Mouse (Mus musculus): Measurements from ENCODE around the gene Cox15. TPM values are rescaled to one million over a fixed set of nuclear protein-coding genes. Genes with fewer than 3 reads are reported as not detected.

The Cox15 gene
- polyA plus RNA-seq, 1 experiment: 19.1 TPM

- Histone ChIP-seq H3K27ac (ENCODE audit: insufficient read depth, low read length) (no peak overlapping the region), H3K4me1 (ENCODE audit: control insufficient read depth, insufficient read depth, low read length) (no peaks in the 10 kb centered on the region), H3K27me3 (ENCODE audit: control insufficient read depth, insufficient read depth, low read length) (no peaks in the 10 kb centered on the region), H3K4me3 (replicated peaks; ENCODE audit: insufficient read depth, low read depth, low read length) (no peak overlapping the region)
- 82% methylated on average over 13 of the region's 13 CpGs for WGBS
- no peak for DNase-seq
- TF ChIP-seq CTCF (IDR thresholded peaks at IDR 0.05; ENCODE audit: borderline replicate concordance, insufficient read depth, low read depth, low read length): no peak
- no peak for TF ChIP-seq POLR2A (IDR thresholded peaks at IDR 0.05; ENCODE audit: borderline replicate concordance, insufficient read depth, low read length)
Observed at GRCm38 (mm10) chr19:43786249-43787026, 33.6 kb upstream of the Cox15 start.

- Histone ChIP-seq H3K27ac (ENCODE audit: insufficient read depth, low read length) (no peak overlapping the region), H3K4me1 (ENCODE audit: control insufficient read depth, insufficient read depth, low read length) (no peaks in the 10 kb centered on the region), H3K27me3 (ENCODE audit: control insufficient read depth, insufficient read depth, low read length) (no peaks in the 10 kb centered on the region), H3K4me3 (replicated peaks; ENCODE audit: insufficient read depth, low read depth, low read length) (no peak overlapping the region)
- DNase-seq: no peak
- WGBS: 77% methylated on average over 8 of the region's 8 CpGs
- TF ChIP-seq POLR2A (IDR thresholded peaks at IDR 0.05; ENCODE audit: borderline replicate concordance, insufficient read depth, low read length): no peak
- no peak for TF ChIP-seq CTCF (IDR thresholded peaks at IDR 0.05; ENCODE audit: borderline replicate concordance, insufficient read depth, low read depth, low read length)
Observed at GRCm38 (mm10) chr19:43784761-43785160, 32.0 kb upstream of the Cox15 start.

- TF ChIP-seq POLR2A (IDR thresholded peaks at IDR 0.05; ENCODE audit: borderline replicate concordance, insufficient read depth, low read length): no peak
- no peak for TF ChIP-seq CTCF (IDR thresholded peaks at IDR 0.05; ENCODE audit: borderline replicate concordance, insufficient read depth, low read depth, low read length)
- Histone ChIP-seq H3K27ac (ENCODE audit: insufficient read depth, low read length) (no peak within 1 kb of the TSS), H3K4me1 (ENCODE audit: control insufficient read depth, insufficient read depth, low read length) (no peaks in the 10 kb centered on the region), H3K4me3 (replicated peaks; ENCODE audit: insufficient read depth, low read depth, low read length) (no peak within 1 kb of the TSS), H3K27me3 (ENCODE audit: control insufficient read depth, insufficient read depth, low read length) (no peaks in the 10 kb centered on the region)
- 83% methylated on average over 3 of the region's 3 CpGs for WGBS
- no peak for DNase-seq
Observed at GRCm38 (mm10) chr19:43781980-43782379, 29.2 kb upstream of the Cox15 start, which contains the start of gene Abcc2. Gene Abcc2, plus strand, starts transcription at chr19:43782192.

GRCm38 (mm10) chr19:43780391-43780790, 27.6 kb upstream of the Cox15 start:
- H3K4me1 ChIP-seq (ENCODE audit: control insufficient read depth, insufficient read depth, low read length): no peaks in the 10 kb centered on the region
- no peak overlapping the region for H3K4me3 ChIP-seq (replicated peaks; ENCODE audit: insufficient read depth, low read depth, low read length)
- 84% methylated on average over 5 of the region's 5 CpGs for WGBS
- no peak for DNase-seq
- H3K27me3 ChIP-seq (ENCODE audit: control insufficient read depth, insufficient read depth, low read length): no peaks in the 10 kb centered on the region
- no peak overlapping the region for H3K27ac ChIP-seq (ENCODE audit: insufficient read depth, low read length)
- TF ChIP-seq POLR2A (IDR thresholded peaks at IDR 0.05; ENCODE audit: borderline replicate concordance, insufficient read depth, low read length) (no peak), CTCF (IDR thresholded peaks at IDR 0.05; ENCODE audit: borderline replicate concordance, insufficient read depth, low read depth, low read length) (no peak)

- no peaks in the 10 kb centered on the region for H3K4me1 ChIP-seq (ENCODE audit: control insufficient read depth, insufficient read depth, low read length)
- no peak for DNase-seq
- no peak overlapping the region for H3K4me3 ChIP-seq (replicated peaks; ENCODE audit: insufficient read depth, low read depth, low read length)
- no peaks in the 10 kb centered on the region for H3K27me3 ChIP-seq (ENCODE audit: control insufficient read depth, insufficient read depth, low read length)
- H3K27ac ChIP-seq (ENCODE audit: insufficient read depth, low read length): no peak overlapping the region
- WGBS: 65% methylated on average over 2 of the region's 2 CpGs
- TF ChIP-seq POLR2A (IDR thresholded peaks at IDR 0.05; ENCODE audit: borderline replicate concordance, insufficient read depth, low read length): no peak
- no peak for TF ChIP-seq CTCF (IDR thresholded peaks at IDR 0.05; ENCODE audit: borderline replicate concordance, insufficient read depth, low read depth, low read length)
Observed at GRCm38 (mm10) chr19:43777308-43777707, 24.5 kb upstream of the Cox15 start.

- Histone ChIP-seq H3K4me3 (replicated peaks; ENCODE audit: insufficient read depth, low read depth, low read length) (no peak overlapping the region), H3K27ac (ENCODE audit: insufficient read depth, low read length) (no peak overlapping the region), H3K27me3 (ENCODE audit: control insufficient read depth, insufficient read depth, low read length) (no peaks in the 10 kb centered on the region), H3K4me1 (ENCODE audit: control insufficient read depth, insufficient read depth, low read length) (no peaks in the 10 kb centered on the region)
- DNase-seq: no peak
- TF ChIP-seq CTCF (IDR thresholded peaks at IDR 0.05; ENCODE audit: borderline replicate concordance, insufficient read depth, low read depth, low read length) (no peak), POLR2A (IDR thresholded peaks at IDR 0.05; ENCODE audit: borderline replicate concordance, insufficient read depth, low read length) (no peak)
- WGBS: 64% methylated on average over 4 of the region's 4 CpGs
Observed at GRCm38 (mm10) chr19:43776561-43776960, 23.8 kb upstream of the Cox15 start.

- Histone ChIP-seq H3K27me3 (ENCODE audit: control insufficient read depth, insufficient read depth, low read length) (no peaks in the 10 kb centered on the region), H3K27ac (ENCODE audit: insufficient read depth, low read length) (no peak overlapping the region), H3K4me1 (ENCODE audit: control insufficient read depth, insufficient read depth, low read length) (no peaks in the 10 kb centered on the region), H3K4me3 (replicated peaks; ENCODE audit: insufficient read depth, low read depth, low read length) (no peak overlapping the region)
- TF ChIP-seq CTCF (IDR thresholded peaks at IDR 0.05; ENCODE audit: borderline replicate concordance, insufficient read depth, low read depth, low read length) (no peak), POLR2A (IDR thresholded peaks at IDR 0.05; ENCODE audit: borderline replicate concordance, insufficient read depth, low read length) (no peak)
- 86% methylated on average over 10 of the region's 10 CpGs for WGBS
- DNase-seq: no peak
Observed at GRCm38 (mm10) chr19:43775433-43775832, 22.6 kb upstream of the Cox15 start.

- Histone ChIP-seq H3K4me1 (ENCODE audit: control insufficient read depth, insufficient read depth, low read length) (no peaks in the 10 kb centered on the region), H3K27me3 (ENCODE audit: control insufficient read depth, insufficient read depth, low read length) (no peaks in the 10 kb centered on the region), H3K4me3 (replicated peaks; ENCODE audit: insufficient read depth, low read depth, low read length) (no peak overlapping the region), H3K27ac (ENCODE audit: insufficient read depth, low read length) (no peak overlapping the region)
- 70% methylated on average over 6 of the region's 6 CpGs for WGBS
- TF ChIP-seq POLR2A (IDR thresholded peaks at IDR 0.05; ENCODE audit: borderline replicate concordance, insufficient read depth, low read length) (no peak), CTCF (IDR thresholded peaks at IDR 0.05; ENCODE audit: borderline replicate concordance, insufficient read depth, low read depth, low read length) (no peak)
- DNase-seq: no peak
Observed at GRCm38 (mm10) chr19:43772311-43772710, 19.5 kb upstream of the Cox15 start.
